Mouse (Mus musculus) forebrain, postnatal 0 days (tissue): ENCODE measurements at regions not wholly inside any gene's neighbourhood (a gene's known extent, or its start where the extent isn't known, plus 50 kb on each side); places are given as distances from the start of the nearest gene placed in this dataset.

ENCODE experiments used
- ATAC-seq: fragments of 200-750 bp; cut with Nextera tagmentation; 2 replicates; pipeline ENCODE4 v1.8.0; 2017; ENCODE audit warnings: mild to moderate bottlenecking, moderate library complexity
- DNase-seq: peaks from one replicate; pipeline ENCODE4 v3.0.0-alpha.2; 2015
- H3K27ac ChIP-seq: fragments of 300-500 bp; sonication (generic); 2 replicates; pipeline ENCODE4 v1.5.1; 2014; ENCODE audit warnings: low read depth, mild to moderate bottlenecking, antibody characterized with exemption, low read length, moderate library complexity, mixed read lengths
- H3K27me3 ChIP-seq: fragments of 300-500 bp; sonication (generic); 2 replicates; pipeline ENCODE4 v1.6.1; 2014; ENCODE audit warnings: mild to moderate bottlenecking, low read length, mixed read lengths; ENCODE audit not compliant: insufficient read depth
- H3K36me3 ChIP-seq: fragments of 300-500 bp; sonication (generic); 2 replicates; pipeline ENCODE4 v1.6.1; 2014; ENCODE audit warnings: mild to moderate bottlenecking, moderate library complexity; ENCODE audit not compliant: insufficient read depth
- H3K4me1 ChIP-seq: fragments of 300-500 bp; sonication (generic); 2 replicates; pipeline ENCODE4 v1.6.1; 2014; ENCODE audit warnings: antibody characterized with exemption; ENCODE audit not compliant: insufficient read depth
- H3K4me2 ChIP-seq: fragments of 300-500 bp; sonication (generic); 2 replicates; pipeline ENCODE4 v1.6.1; 2014; ENCODE audit warnings: low read depth, mild to moderate bottlenecking, moderate library complexity
- H3K4me3 ChIP-seq: fragments of 300-500 bp; sonication (generic); 2 replicates; pipeline ENCODE4 v1.5.1; 2014; ENCODE audit warnings: low read depth, low read length, mixed read lengths
- H3K9ac ChIP-seq: fragments of 300-500 bp; sonication (generic); 2 replicates; pipeline ENCODE4 v1.6.1; 2014; ENCODE audit warnings: mild to moderate bottlenecking
- H3K9me3 ChIP-seq: fragments of 300-500 bp; sonication (generic); 2 replicates; pipeline ENCODE4 v1.6.1; 2016; ENCODE audit warnings: low read length
- CTCF ChIP-seq: sonication (generic); IDR thresholded peaks from 2 replicates; pipeline ENCODE4 v1.5.1; 2016; ENCODE audit warnings: antibody characterized with exemption, control low read depth, low read depth
- WGBS: fragments of 180-500 bp; shearing (Covaris S2); extraction: QIAGEN DNeasy Blood & Tissue Kit; methylation state at CpG from one replicate; pipeline ENCODE4 v1.1.7; 2014; 5-methylcytosine and 5-hydroxymethylcytosine counted together

DNA sequence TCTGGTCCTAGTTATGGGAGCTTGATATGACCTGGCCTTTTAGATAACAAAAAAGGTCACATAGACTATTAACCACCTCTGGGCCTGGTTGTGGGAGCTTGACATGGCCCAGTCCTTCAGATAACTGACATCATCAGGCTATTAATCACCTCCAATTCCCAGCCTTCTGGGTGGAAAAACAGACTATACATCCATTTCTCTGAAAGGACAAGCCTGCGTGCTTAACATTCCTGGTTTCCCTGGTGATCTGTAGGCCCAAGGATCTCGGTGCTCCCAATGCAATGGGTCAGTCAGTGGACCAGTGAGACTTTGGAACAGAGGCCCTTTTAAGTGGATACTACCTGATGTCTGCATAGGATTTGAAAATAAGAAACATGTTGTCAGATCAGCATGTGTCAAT lies 179.8 kb downstream of the Usp46 start:
- WGBS = 71% methylated on average over 2 of the region's 2 CpGs
- H3K4me2 ChIP-seq = no peak overlapping the region
- H3K36me3 ChIP-seq = no peaks in the 10 kb centered on the region
- ATAC-seq (no peak), DNase-seq (no peak)
- no peaks in the 10 kb centered on the region for H3K27me3 ChIP-seq
- H3K9ac ChIP-seq = no peak overlapping the region
- H3K4me1 ChIP-seq = no peaks in the 10 kb centered on the region
- TF ChIP-seq CTCF = no peak
- H3K4me3 ChIP-seq = no peak overlapping the region
- H3K27ac ChIP-seq = no peak overlapping the region
- no peaks in the 10 kb centered on the region for H3K9me3 ChIP-seq

DNA sequence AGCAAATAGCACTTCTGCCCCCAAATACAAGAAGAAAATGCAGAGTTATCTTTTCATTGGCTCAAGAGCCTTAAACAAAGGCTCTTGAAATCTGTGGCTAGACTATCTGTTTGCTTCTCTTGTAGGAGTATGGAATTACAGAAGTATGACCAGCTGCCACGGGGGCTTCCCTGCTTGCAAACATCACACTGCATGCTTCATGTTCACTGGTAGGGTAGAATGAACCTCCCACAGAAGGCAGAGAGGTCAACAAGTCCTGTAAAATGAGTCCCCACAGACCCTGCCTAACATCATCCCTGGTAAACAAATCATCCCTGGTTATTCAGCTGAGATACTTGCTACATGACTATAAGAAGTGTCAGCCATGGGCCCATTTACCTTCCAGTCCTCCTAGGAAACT lies 178.9 kb downstream of the Usp46 start:
- ATAC-seq (no peak), DNase-seq (no peak)
- WGBS = 88% methylated on average over 1 of the region's 1 CpGs
- Histone ChIP-seq H3K4me3 (no peak overlapping the region), H3K9me3 (no peaks in the 10 kb centered on the region), H3K9ac (no peak overlapping the region), H3K27me3 (no peaks in the 10 kb centered on the region), H3K4me1 (no peaks in the 10 kb centered on the region), H3K4me2 (no peak overlapping the region), H3K36me3 (no peaks in the 10 kb centered on the region), H3K27ac (no peak overlapping the region)
- no peak for TF ChIP-seq CTCF

DNA sequence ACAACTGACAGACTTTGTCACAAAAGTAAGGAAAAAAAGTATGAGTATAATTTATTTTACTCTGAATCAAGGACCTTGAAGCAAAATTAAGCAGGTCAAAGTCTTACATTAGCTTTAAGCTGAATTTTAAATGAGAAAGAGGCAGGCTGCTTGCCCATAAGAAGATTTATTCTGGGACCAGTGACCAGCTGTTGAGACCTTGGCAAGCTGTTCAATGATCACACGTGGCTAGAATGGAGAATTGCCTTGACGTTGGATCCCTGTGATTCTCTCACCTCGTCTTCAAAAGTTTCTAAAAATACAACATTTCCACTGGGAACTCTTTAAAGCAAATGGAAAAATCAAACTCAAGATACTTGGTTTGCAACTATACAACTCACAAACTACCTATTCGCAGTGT lies 177.3 kb downstream of the Usp46 start:
- no peaks in the 10 kb centered on the region for H3K4me1 ChIP-seq
- no peaks in the 10 kb centered on the region for H3K27me3 ChIP-seq
- no peak overlapping the region for H3K4me2 ChIP-seq
- ATAC-seq (no peak), DNase-seq (no peak)
- no peaks in the 10 kb centered on the region for H3K9me3 ChIP-seq
- WGBS = 57% methylated on average over 4 of the region's 4 CpGs
- TF ChIP-seq CTCF = no peak
- no peak overlapping the region for H3K27ac ChIP-seq
- H3K9ac ChIP-seq = no peak overlapping the region
- no peaks in the 10 kb centered on the region for H3K36me3 ChIP-seq
- H3K4me3 ChIP-seq = no peak overlapping the region

DNA sequence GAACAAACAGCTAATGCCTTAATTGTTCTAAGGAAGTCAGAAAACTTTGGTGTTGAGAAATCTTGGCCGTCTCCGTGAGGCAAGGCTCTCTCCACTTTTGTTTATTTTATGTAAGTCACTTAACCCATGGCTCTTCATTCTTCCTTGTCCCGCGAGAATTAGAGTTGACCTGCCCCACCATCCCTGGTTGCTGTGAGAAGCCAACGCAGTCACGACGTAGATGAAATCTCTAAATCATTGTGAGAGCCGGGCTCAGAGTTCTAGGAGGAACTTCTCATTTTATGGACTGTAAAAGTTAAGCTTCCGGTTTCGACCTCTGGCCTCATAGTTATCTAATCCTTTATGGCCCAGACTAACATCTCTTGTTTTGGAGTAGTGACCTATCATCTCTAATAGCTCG lies 176.6 kb downstream of the Usp46 start:
- Histone ChIP-seq H3K9me3 (no peaks in the 10 kb centered on the region), H3K36me3 (no peaks in the 10 kb centered on the region), H3K4me2 (no peak overlapping the region), H3K4me1 (no peaks in the 10 kb centered on the region), H3K27ac (no peak overlapping the region), H3K27me3 (no peaks in the 10 kb centered on the region), H3K9ac (no peak overlapping the region), H3K4me3 (no peak overlapping the region)
- DNase-seq = no peak
- TF ChIP-seq CTCF = no peak
- ATAC-seq = no peak
- WGBS = 93% methylated on average over 11 of the region's 11 CpGs

DNA sequence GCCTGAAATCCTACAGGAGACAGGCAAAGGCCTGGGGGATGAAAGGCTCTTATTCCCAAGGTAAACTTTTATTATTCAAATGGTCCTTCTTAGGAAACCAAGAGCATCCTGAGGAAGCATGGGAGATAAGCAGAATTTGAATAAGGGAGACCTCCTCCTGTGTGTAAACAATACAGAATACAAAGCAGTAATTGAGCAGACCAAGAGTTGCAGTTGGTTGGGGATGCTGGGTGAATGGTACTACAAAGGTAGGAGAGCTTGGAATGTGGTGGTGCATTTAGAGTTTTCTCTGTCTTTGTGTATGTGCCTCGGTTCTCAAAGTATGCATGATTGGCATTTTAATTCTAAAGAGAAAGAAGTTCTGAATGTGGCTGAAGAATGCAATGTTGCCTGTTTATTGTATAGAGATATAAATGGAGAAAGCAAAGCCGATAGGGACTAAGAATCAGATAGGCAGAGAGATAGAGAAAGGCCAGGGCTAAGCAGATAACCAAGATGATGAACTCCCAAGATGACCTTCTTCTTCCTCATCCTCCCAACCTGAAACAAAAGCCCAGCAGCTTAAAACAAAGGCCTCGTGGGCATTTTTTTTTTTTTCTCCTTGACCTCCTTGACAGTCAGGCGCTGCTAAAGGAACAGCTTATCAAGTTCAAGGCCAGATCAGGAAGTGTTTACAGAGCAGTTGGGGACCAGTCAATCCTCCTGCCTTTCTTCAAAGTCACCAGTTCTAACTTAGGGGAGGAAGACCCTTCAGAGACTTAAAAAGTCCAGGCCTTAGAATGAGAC lies 175.6 kb downstream of the Usp46 start:
- no peak for ATAC-seq
- 48% methylated on average over 4 of the region's 4 CpGs for WGBS

DNA sequence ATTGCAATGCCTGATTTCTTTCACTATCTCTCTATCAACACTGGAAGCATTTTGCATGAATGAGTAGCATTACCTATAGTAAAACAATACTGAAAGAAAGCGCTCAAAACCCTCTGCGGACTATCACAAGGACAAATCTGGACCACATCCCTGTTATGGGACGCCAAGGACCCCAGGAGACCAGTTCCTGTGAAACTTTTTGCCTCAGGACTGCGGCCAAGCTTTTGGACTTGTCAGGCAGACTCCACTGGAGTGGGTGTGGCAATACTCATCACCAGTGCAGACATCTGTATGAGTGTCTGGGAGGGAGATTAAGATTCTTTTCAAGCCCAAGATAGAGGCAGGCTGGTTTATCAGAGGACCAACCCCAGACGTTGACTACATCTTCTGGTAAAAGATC lies 173.0 kb downstream of the Usp46 start:
- WGBS = 92% methylated on average over 5 of the region's 5 CpGs

More for the DNA sequence above, 175.6 kb downstream of the Usp46 start:
- no peak for DNase-seq
- no peaks in the 10 kb centered on the region for H3K27me3 ChIP-seq
- TF ChIP-seq CTCF = no peak
- no peaks in the 10 kb centered on the region for H3K9me3 ChIP-seq
- H3K27ac ChIP-seq = no peak overlapping the region
- H3K4me1 ChIP-seq = no peaks in the 10 kb centered on the region
- no peak overlapping the region for H3K4me3 ChIP-seq
- H3K9ac ChIP-seq = no peak overlapping the region
- no peak overlapping the region for H3K4me2 ChIP-seq
- H3K36me3 ChIP-seq = no peaks in the 10 kb centered on the region

DNA sequence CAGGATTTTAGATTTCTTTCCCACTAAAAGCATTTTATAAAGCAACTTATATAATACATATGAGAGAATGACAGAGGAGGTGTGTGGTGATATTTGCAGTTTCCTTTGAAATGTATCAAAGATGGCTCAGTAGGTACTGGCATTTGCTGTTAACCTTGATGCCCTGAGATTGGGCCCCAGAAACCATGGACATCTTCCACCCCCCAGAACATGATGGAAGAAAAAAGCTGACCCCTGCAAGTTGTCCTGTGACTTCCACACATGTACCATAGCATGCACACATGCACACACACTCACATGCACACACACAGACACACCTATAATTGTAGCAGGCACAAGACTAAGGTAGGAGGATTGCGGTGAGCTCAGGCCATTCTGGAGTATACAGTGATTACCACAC lies 171.4 kb downstream of the Usp46 start:
- Histone ChIP-seq H3K27ac (no peak overlapping the region), H3K4me2 (no peak overlapping the region), H3K9me3 (no peaks in the 10 kb centered on the region), H3K27me3 (no peaks in the 10 kb centered on the region), H3K4me1 (no peaks in the 10 kb centered on the region), H3K4me3 (no peak overlapping the region), H3K9ac (no peak overlapping the region), H3K36me3 (no peaks in the 10 kb centered on the region)
- 100% methylated on average over 1 of the region's 1 CpGs for WGBS
- DNase-seq (no peak), ATAC-seq (no peak)
- no peak for TF ChIP-seq CTCF

More for the DNA sequence above, 173.0 kb downstream of the Usp46 start:
- H3K27ac ChIP-seq = no peak overlapping the region
- no peak overlapping the region for H3K9ac ChIP-seq
- H3K9me3 ChIP-seq = no peaks in the 10 kb centered on the region
- no peak for TF ChIP-seq CTCF
- ATAC-seq (no peak), DNase-seq (no peak)
- no peaks in the 10 kb centered on the region for H3K27me3 ChIP-seq
- no peak overlapping the region for H3K4me3 ChIP-seq
- no peaks in the 10 kb centered on the region for H3K4me1 ChIP-seq
- H3K4me2 ChIP-seq = no peak overlapping the region
- H3K36me3 ChIP-seq = no peaks in the 10 kb centered on the region
